Mouse (Mus musculus): ENCODE results near the gene Cyp27a1.

Cyp27a1 gene

GRCm38 (mm10) chr1:74715886-74716285 is 2.5 kb downstream of the Cyp27a1 start:
- DNase-seq (ENCODE audit: extremely low spot score, low spot score) = no peak

DNA sequence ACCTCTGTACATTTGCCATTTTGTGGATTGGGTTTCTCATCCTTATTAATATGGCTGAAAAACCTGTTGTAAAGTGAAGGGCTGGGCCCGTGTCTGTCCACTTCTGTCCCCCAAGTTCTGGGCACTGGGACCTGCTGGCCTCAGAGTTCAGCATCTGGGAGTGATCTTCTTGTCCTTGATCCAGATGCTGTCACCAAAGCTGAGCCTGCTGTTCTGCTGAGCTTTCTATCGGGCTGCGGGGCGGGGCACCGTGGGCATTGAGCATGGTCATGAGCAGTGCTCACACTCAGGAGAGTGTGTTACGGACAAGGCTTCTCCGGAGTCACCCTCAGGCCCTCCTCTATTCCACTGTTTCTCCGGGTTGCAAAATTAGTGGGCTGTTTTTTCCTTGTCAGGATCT is 4.7 kb downstream of the Cyp27a1 start:
- DNase-seq (ENCODE audit: extremely low spot score, low spot score) = no peak

- DNase-seq (ENCODE audit: extremely low spot score, low spot score) = no peak
Observed at GRCm38 (mm10) chr1:74719281-74719680, 5.9 kb downstream of the Cyp27a1 start.

GRCm38 (mm10) chr1:74721657-74722056 is 8.3 kb downstream of the Cyp27a1 start:
- DNase-seq (ENCODE audit: extremely low spot score, low spot score) = no peak

- no peak for DNase-seq (ENCODE audit: extremely low spot score, low spot score)
Observed at GRCm38 (mm10) chr1:74723748-74724147, 10.4 kb downstream of the Cyp27a1 start.

- no peak for DNase-seq (ENCODE audit: extremely low spot score, low spot score)
Observed at GRCm38 (mm10) chr1:74726114-74726513, 12.7 kb downstream of the Cyp27a1 start.

- DNase-seq (ENCODE audit: extremely low spot score, low spot score) = no peak
Observed at GRCm38 (mm10) chr1:74726674-74727073, 13.3 kb downstream of the Cyp27a1 start.

DNA sequence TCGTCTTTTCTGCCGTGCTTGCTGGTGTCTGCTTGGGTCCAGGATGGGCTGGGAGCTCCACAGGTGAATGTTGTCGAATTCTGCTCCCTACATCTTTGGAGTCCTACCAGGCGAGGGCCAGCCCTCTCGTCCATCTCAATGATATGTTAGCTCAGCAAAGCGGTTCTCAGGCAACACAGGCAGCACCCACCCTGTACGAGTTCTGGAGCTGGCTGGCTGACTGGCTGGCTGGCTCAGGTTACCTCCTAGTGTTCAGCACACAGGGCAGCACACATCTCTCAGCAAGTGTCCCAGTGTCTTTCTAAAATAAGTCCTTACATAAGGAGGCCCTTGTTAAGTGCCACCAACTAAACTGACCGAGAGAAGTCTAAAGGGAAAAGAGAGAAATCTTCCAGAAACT is 15.1 kb downstream of the Cyp27a1 start:
- no peak for DNase-seq (ENCODE audit: extremely low spot score, low spot score)

GRCm38 (mm10) chr1:74736977-74737376 is 23.6 kb downstream of the Cyp27a1 start:
- no peak for DNase-seq (ENCODE audit: extremely low spot score, low spot score)

GRCm38 (mm10) chr1:74737500-74737899 is 24.1 kb downstream of the Cyp27a1 start:
- DNase-seq (ENCODE audit: extremely low spot score, low spot score) = no peak

DNA sequence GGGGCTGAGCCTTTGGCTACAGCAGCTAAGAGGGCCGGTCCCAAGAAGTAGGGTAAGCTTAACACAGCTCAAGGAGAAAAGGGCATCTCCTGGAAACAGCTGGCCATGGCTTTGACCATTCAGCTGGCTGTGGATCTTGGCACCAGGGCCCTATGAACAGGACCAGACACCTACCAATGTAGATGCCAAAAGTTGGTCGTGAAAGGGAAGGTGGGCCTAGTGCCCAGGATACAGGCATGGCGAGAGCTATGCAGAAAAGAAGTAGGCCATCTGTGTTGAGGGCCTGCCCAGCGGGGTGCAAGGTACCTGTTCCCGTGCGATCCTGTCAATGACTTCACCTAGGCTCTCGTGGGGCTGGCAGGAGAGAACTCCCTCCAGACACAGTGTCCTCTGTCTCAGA is 27.5 kb downstream of the Cyp27a1 start:
- DNase-seq (ENCODE audit: extremely low spot score, low spot score) = no peak

DNA sequence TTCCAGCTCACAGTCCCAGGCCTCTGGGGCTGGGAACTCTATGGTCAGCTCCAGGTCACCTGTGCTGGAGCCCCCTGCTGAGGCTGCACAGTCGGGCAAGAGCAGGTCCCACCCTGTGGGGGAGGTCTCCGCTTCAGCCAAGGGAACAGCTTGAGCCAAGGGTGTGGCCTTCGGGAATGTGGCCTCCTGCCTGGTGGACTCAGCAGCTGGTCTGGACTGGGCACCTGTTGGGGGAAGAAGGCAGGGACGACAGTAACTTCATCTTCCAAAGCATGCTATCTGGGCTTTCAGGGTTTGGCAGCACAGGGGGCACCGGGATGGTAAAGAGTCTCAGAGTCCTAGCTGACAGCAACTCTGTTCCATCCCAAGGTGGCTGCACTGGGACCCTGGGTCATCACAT is 34.0 kb downstream of the Cyp27a1 start:
- DNase-seq (ENCODE audit: extremely low spot score, low spot score) = no peak

DNA sequence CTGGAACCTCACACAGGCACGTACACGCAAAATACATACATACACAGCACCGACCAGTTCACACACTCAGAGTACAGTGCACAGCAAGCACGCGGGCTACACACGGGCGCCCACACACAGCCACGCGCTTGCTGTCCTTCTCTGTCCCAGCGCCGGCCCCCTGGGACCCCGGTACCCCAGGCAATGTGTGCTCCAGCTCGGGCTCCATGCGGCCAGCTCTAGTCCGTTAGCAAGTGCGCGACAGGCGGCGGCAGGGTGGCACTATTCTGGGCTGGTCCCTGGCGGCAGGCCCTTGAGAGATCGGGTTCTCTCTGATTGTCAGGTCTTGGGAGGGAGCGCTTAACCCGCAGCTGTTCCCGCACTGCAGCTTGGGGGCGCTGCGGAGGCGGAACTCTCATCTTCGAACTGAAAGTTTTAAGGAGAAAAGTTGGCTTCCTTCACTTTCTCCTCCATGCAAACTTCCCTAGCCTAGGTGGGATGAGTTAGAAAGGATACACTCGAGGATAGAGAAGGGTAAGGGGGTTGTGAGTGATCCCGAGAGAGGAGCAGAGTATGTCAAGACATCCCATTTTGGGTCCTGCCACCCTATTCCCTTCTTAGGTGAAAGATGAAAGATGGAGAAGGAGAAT is 35.4 kb downstream of the Cyp27a1 start, which contains the start of gene Prkag3:
Gene Prkag3 (minus strand): TSS at position 579 of the 629 bp plus-strand sequence.
- peak; percentile 43 for DNase-seq (ENCODE audit: extremely low spot score, low spot score)

GRCm38 (mm10) chr1:74749301-74749700 is 35.9 kb downstream of the Cyp27a1 start:
- no peak for DNase-seq (ENCODE audit: extremely low spot score, low spot score)

- DNase-seq (ENCODE audit: extremely low spot score, low spot score) = no peak
Observed at GRCm38 (mm10) chr1:74750683-74751082, 37.3 kb downstream of the Cyp27a1 start.

DNA sequence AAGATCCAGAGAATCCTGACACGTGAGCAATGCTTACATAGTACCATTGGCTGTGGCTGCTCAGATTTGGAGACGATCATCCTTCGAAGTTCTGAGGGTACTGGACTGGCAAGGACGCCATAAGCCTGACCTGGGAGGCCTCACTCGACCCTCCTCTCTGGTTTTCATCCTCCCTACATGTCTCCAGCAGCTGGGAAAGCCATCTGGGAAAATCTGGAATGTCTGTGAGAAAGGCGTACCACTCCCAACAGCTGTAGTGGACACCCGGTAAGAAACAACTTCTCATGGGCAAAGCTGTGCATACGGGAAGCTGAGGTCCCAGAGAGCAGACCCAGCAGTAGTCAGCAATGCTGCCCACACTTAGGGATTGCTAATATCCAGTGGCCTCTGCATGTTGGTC is 38.8 kb downstream of the Cyp27a1 start:
- DNase-seq (ENCODE audit: extremely low spot score, low spot score) = no peak

DNA sequence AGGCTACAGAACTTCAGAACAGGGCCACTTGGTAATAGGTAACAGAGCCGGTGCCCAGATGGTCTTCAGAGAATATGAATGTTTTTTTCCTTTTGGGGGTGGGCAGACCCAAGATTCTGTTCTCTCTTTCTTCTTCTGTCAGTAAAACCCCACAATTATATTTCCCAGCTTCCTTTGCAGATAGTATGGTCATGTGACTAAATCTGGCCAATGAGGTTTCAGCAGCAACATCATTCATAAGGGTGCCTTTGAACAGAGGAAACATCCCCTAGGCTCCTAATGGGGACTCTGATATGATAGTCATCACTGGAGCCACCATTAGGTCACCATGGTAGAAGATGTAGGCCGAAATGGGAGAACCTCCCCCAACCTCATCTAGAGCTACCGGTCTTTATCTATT is 39.5 kb downstream of the Cyp27a1 start:
- no peak for DNase-seq (ENCODE audit: extremely low spot score, low spot score)

DNA sequence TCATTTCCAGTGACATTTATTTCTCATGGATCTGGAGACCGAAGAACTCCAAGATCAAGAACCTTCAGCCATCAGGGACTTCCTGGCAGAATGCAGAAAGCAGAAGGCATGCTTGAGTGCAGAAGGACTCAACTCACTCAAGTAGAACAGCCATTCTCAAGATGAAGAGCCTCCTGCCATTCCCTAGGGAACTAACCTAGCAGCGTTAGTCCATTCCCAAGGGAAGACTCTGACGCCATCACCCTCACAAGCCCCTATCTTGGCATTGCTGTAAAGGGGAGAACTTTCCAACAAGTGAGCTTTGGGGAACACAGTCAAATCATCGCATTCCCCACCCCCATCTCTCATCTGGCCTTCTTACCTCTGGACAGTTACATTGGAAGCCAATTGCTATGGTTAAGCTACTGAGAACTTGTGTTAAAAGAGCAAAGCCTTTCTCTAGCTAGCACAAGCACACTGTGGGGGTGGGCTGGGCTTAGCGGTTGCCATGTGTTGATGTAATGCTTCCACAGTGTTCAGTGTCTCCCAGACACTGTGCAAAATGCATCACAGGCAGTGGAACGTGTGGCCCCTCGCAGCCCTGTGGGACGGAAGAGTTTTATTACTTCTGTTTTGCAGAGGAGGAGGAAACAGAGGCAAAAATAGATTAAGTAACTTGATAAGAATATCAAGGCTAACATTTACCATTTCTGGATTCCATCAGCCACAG is 40.0 kb downstream of the Cyp27a1 start:
- no peak for DNase-seq (ENCODE audit: extremely low spot score, low spot score)

- DNase-seq (ENCODE audit: extremely low spot score, low spot score) = no peak
Observed at GRCm38 (mm10) chr1:74754175-74754785, 40.9 kb downstream of the Cyp27a1 start.

DNA sequence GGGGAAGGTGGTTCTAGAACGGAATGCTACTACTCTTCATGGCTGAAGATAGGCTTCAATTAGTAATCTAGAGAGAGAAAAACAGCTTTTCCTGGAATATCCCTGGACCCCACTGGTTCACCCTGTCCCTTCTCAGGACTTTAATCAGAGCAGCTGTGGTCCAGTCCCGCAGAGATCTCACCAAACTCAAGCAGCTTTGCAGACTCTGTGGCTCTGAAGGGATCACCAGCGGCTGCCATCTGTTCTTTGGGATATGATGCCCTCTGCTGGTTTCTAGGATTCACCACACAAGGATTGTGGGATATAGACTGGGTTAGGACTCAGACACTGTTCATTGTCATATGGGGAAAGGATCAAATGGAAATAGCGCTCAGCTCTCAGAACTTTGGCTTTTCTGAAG is 46.4 kb downstream of the Cyp27a1 start:
- DNase-seq (ENCODE audit: extremely low spot score, low spot score) = peak; percentile 40

- peak; percentile 77 for DNase-seq (ENCODE audit: extremely low spot score, low spot score)
Observed at GRCm38 (mm10) chr1:74763081-74763480, 49.7 kb downstream of the Cyp27a1 start.

DNA sequence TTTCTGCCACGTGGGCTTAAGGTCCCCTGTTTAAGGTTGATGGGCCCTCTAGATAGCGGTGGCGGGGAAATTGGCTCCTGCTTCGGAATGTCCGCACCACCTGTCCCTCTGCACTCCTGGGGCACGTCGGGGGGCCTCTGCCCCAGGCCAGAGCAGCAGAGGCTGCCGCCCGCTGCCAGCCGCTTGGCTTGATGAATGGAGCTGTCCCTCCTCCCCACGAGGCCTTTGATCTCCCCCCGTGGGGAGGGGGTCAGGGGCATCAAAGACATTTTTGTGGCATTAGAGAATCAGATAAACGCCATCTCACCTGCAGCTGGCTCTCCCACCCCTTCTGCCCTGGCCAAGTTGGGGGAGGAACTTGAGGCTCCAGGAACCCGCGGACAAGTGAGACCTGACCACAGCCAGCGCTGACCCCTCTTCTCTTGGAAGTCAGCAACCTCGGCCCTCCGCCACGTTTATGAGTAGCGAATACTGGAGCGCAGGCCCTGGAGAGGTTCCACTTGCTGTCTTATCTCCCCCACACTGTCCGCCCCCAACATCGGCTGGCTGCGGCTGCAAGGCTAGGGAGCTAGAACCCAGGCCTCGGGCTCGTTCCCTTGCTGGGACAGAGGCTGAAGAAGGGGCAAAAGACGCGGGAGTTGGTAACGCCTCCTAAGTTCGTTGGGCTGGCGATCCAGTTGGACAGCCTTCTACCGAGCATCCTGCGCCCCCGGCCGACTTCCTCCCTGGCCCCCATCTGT is 57.5 kb downstream of the Cyp27a1 start:
- DNase-seq (ENCODE audit: extremely low spot score, low spot score) = peak; percentile 67
